Mouse (Mus musculus) layer of hippocampus, adult 11-12 months (tissue): ENCODE data around the gene Cstf2t.

ENCODE experiments used
- DNase-seq: peaks from one replicate; pipeline ENCODE4 v3.0.0; 2022; ENCODE audit warnings: low spot score

The Cstf2t gene

DNA sequence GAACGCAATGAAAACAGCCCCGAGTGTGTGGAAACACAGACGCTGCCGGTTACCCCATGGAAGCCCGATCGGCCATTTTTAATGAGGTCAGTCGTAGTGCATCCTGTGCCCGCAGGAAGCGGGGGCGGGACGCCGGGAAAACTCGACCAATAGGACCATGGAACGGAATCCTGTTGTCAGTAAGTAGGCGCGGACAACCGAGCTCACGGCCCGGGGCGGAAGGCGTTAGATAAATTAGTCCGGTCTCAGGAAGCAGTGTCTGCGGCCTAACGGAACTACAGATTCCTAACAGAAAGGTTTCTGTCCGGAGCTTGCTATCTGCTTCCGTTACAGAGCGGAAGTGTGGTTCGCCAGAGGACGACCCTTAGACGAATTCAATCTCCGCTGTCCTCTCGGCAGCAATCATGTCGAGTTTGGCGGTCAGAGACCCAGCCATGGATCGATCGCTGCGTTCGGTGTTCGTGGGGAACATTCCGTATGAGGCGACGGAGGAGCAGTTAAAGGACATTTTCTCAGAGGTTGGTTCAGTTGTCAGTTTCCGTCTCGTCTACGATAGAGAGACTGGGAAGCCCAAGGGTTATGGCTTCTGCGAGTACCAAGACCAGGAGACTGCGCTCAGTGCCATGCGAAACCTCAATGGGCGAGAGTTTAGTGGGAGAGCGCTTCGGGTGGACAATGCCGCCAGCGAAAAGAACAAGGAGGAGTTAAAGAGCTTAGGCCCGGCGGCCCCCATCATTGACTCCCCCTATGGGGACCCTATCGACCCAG is at the start of gene Cstf2t:
Gene Cstf2t, plus strand, starts transcription at position 176 of the 768 bp plus-strand sequence.
- peak; percentile 100 for DNase-seq

DNA sequence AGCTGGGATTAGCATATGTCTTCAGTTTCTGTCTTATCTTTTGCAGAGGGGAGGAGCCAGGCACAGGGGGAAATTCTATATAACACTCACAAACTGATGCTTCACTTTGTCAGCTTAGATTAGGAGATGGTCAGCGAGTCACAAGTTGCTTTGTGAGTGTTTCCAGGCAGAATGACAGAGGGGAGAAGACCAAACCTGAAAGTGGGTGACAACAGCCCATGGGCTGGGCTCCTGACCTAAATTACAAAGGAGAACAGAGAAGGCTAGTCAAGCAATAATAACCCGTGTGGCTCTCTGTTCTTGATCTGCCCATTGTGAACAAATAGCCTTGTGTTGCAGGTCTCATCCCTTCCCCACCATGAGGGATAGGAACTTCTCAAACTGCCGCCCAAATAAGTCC is 43.7 kb upstream of the Cstf2t start:
- DNase-seq, result no peak

GRCm38 (mm10) chr19:31040948-31041847 is 41.4 kb upstream of the Cstf2t start:
- DNase-seq, result no peak

- no peak for DNase-seq
Observed at GRCm38 (mm10) chr19:31046601-31047000, 36.0 kb upstream of the Cstf2t start.

DNA sequence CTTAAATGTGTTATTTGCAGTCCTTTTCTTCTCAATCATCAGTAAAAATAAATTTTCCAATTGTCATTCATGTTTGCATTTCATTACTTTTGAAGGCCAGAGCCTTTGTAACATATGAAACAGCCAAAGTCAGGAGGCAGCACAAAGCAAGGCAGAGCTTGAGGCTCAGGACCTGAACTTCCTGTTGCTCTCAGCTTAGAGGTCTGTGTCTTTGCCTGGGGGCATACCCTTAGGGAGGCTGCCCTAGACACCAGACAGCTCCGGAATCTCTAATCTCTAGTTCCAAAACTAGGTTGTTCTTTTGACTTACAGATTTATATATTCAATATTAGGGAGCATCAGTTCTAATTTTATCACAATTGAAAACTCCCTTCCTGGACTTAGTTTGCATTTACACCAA is 17.9 kb upstream of the Cstf2t start:
- DNase-seq, result no peak

DNA sequence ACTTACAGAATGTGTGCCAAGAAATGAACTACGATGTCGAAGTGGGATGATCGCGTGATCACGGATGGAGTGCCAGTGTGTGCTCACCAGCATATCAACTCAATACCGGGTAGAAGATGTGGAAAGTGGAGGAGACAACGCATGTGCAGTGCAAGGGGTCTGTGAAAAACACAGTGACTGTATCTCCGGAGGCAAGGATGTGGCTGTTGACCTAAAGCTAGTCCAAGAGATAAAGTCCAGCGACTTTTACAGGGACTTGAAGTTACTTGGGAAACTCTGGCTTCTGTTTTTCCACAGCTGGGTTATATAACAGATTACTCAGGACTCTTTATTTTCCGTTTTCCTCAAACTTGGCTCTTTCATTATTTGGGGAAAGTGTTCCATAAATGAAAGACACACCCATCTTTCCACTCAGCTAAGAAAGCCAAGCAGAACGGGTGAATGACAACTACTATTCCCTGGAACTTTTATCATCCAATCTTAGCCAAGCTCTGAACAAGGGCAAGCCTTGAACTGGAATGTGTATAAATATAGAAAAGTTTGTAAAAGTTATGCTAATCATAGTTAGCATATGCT is 17.3 kb upstream of the Cstf2t start:
- no peak for DNase-seq

GRCm38 (mm10) chr19:31073959-31074716 is 8.5 kb upstream of the Cstf2t start:
- no peak for DNase-seq

DNA sequence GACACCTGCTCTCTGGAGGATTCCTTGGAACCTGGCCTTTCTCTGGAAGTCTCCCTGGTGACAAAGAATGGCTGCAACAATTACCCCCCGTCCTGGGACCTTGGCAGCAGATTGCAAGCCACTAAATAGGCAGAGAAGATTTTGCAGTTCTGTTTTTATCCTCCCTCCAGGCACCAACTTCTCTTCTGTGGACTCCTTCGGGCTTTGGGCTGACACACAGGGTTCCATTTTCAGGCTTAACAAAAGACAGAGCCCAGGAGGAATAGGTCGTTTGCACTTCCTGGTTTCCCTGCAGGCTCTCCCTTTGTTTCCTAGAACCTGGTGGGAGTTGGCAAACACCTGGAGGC is 7.9 kb upstream of the Cstf2t start:
- no peak for DNase-seq

DNA sequence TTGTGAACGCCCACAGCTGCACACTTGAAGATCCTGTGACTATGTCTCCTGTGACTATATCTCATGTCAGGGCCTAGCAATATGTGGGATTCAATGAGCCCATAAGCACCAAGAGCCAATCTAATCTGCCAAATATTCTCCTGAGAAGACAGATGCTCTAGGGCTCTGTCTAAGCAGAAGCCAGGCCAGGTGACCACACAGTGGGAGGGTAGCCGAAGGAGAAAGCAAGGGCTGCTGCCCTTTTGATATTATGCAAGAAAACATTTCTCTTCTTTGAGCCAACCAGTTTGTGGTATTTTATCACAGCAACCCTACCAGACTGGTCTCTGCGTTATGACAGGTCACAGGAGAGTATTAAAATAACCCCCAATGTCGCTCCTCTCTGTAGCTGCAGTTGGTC is 6.5 kb upstream of the Cstf2t start:
- no peak for DNase-seq

DNA sequence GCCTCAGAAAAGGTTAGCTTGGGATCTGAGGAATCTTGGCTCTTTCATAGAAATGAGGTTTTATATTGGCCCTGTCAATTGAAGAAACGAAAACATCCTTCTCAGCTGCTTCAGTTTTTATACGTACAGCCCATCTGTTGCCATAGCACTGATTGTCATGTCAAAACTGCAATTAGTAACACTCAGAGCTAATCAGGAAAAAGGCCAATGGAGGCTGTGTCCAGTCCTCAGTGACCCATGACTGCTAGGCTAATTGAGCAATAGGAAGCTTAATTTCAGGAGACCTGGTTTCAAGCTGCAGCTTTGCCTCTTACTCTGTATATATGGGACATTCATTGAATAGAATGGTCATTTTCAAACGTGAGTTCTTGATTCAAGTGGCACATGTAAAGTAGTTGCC is 4.4 kb upstream of the Cstf2t start:
- no peak for DNase-seq

DNA sequence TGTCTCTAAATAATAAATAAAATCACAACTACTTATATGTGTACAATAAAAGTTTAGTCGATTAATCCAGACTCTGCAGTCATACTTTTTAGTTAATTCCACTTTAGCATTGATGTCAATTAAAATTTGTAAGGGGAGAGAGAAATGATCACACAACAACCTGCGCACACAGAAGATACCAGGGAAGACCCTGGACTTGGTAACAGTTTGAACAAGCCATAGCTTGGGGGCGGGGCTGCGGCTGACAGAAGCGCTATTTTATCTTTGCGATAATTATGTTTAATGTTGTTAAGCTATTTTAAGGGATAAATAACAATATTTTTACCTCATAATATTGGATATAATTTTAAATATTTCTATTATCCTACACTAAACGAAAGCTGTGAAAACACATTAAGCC is 411 bp upstream of the Cstf2t start:
- DNase-seq, result no peak

GRCm38 (mm10) chr19:31083761-31084160 is 1.1 kb downstream of the Cstf2t start:
- peak; percentile 27 for DNase-seq

GRCm38 (mm10) chr19:31097857-31098256 is 15.2 kb downstream of the Cstf2t start:
- DNase-seq, result no peak

GRCm38 (mm10) chr19:31099369-31099768 is 16.7 kb downstream of the Cstf2t start:
- no peak for DNase-seq

DNA sequence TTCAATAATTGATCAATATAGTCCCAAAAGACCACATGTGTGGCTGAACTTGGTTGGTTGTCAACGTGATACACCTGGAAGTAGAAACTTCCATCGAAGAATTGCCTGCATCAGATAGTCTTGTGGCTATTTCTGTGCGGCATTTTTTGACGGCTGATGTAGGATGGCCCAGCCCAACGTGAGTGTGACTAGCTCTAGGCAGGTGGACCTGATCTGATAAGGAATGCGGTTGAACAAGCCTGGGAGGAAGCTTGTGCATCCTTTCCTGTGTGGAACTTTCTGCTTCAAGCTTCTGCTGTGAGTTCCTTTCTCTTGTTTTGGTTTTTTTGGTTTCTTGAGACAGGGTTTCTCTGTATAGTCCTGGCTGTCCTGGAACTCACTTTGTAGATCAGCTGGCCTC is 22.1 kb downstream of the Cstf2t start:
- DNase-seq, result no peak

GRCm38 (mm10) chr19:31106036-31106435 is 23.4 kb downstream of the Cstf2t start:
- no peak for DNase-seq

- DNase-seq, result no peak
Observed at GRCm38 (mm10) chr19:31106835-31107554, 24.4 kb downstream of the Cstf2t start.

DNA sequence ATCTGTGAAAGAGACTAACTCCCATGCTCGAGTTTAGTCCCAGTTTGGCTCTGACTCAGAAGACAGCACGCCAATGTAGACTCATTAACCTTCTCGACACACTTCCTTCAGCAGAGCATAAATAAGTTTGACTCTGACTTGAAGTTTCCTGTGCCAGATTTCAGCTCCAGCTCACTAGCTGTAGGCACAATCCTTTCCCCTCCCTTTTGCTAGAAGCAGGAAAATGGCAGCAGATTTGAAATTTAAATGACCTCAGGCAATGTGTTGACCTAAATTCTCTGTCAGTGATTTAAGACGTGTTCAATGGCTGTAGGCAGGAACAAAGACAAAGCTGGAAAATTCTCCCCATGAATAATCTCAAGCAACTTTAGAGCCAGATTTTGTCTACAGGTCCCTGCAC is 32.1 kb downstream of the Cstf2t start:
- no peak for DNase-seq

GRCm38 (mm10) chr19:31124628-31125027 is 42.0 kb downstream of the Cstf2t start:
- no peak for DNase-seq

DNA sequence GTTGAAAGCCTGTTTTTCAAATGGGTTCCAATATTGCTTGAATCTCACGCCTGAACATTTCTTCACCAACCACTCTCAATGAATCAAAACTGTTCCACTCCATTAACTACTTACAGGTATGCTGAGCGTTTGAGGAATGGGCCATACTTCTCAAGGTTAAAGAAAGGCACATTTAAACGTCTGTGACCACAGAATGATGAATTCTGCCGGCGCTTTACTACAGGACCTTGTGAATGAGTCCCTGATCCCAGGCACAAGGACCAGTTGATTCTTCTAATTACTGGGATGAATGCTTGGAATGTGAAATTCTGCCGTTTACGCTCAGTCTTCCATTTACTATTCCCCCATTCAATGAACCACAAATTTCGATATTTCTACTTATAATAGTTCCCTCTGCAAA is 50.0 kb downstream of the Cstf2t start:
- DNase-seq, result no peak

DNA sequence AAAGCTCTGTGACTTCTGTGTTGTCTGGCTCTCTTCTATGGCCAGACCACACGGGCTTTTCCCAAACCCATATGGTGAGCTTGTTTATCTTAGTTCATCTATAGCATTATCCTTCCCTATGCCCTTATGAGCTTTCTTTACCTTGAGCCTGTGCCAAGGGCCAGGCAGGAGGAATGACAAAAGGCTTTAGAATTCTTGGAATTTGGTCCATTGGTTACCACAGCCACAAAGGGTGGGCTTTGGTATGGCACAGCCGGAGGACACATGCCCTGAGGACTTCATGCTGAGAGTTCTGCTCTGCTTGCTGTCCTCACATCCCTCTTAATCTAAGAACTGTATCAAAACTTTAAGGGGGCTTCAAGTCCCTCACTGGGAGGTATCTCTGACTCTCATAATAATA is 53.7 kb downstream of the Cstf2t start:
- no peak for DNase-seq
